Mouse (Mus musculus): ENCODE measurements at regions not wholly inside any gene's neighbourhood (a gene's known extent, or its start where the extent isn't known, plus 50 kb on each side); places are given as distances from the start of the nearest gene placed in this dataset.

DNA sequence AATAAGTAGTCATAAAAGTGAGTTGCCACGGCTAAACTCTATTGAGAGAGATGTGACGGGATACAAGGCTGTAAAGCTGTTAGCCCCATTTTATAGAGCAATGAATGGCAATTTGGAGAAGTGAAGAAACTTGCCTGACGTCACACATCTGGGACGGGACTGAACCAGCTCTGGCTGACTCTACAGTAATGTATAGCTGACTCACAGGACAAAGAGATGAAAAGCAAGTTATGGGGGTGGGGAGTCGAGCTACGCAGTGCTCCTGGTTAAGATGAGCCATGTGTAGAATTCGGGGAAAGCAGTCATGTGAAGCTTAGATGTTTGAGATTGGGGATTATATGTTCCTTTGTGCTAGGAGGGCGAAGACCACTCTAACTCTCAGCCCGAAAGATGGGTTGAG lies 72.2 kb upstream of the Boc start:
- no peak for DNase-seq (ENCODE audit: inconsistent age in 2 of 2, low spot score in 1 of 2)

DNA sequence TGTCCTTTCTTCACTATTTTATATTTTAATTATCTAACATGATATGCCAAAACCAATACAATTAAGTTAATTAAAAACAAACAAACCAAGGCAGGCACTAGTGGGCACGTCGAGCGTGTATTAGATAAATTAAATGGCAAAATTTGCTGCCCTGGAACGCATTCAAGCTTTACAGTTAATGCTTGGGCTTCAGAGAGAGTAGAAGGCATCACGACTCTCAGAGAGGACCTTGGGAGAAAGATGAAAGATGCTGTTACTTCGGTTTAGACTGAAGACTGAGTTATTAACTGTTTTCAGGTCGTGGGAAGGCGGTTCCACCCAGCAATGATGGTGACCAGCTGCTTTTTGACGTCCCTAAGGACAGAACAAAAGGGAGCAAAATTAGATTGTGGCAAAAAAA lies 71.7 kb upstream of the Boc start:
- DNase-seq (ENCODE audit: inconsistent age in 2 of 2, low spot score in 1 of 2) = no peak

DNA sequence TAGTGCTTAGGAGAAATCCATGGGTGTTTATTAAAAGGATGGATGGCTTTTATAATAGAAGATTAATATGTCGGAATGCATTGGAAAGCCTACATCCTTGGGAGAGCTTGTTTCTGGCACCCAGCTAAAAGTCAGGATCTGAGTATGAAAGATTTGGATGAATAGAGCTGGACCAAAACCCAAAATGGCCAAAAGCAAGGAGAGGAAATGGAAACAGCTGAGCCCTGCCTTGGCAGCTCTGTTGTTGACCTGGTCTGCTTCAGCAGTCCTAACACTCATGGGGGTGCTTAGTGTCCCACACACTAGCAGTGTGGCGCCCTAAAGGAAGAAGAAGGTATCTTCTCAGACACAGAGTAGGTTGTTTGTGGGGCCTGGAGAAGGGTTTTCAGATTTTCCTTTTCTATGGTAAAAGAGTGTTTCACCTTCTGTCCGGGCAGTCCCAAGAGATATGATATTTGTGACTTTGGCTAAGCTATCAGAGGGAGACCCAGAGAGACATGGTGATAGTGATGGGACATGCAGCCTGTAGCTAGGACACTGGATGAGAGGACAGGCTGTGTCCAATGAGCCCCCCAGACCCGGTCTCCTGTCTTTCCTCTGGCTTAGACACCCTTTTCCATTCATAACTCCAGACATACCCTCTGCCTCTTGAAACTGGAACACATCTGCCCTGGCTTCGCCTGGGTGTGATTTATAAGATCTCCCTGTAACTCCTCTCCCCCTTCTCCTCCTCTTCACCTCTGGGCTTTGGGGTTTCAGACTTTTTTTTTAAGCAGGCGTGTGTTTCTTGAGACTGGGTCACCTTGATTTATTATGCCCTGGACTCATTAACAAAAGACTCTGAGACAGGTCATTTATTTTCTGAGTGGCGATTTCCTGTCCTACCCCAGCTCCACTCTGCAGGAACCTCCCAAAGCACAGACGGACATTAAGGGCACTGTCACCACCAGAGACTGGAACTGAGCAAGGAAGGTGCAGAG lies 70.9 kb upstream of the Boc start:
- DNase-seq (ENCODE audit: inconsistent age in 2 of 2, low spot score in 1 of 2) = peak; percentile 25 to 60

DNA sequence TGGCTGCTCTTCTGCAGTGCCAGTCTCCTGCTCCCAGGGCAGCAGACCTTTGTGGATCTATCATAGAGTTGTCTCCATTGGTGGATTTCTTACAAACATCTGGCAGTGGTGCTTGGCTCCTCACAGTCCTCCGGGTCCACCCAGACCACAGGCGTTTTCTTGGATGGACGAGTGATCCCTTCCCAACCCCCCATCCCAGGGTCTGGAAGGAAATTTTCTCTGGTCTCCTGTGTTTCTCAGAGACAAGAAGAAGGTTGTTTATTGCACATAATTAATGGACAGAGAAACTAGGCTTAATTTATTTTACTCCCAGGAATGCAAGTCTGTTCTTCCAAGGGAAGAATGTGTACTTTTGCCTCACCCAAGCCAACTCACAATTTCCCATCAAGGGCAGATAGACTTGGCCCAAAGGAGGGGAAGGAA lies 67.2 kb upstream of the Boc start:
- DNase-seq (ENCODE audit: inconsistent age in 2 of 2, low spot score in 1 of 2) = no peak

DNA sequence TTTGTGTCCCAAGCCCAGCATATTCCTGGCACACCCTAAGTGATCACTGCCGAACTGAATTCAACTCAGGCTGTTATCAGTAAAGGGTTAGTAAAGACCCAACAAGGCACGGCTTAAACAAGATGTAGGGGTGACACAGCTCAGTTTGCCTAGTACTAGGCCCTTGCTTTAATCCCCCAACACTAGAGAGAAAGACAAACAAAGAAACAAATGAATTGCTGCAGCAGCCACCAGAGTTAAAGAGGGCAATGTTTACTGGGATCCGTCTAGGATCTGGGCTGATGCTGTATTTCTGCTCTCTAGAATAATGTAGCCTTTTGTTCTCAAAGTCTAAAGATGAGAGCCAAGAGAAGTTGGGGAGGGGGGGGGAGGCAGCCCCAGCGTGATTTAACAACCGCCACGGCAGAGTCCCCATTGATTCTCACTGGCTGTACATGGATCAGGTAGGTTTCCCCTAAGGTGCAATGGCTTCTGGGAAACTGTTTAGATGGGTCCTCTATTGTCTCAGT lies 66.5 kb upstream of the Boc start:
- no peak for DNase-seq (ENCODE audit: inconsistent age in 2 of 2, low spot score in 1 of 2)

DNA sequence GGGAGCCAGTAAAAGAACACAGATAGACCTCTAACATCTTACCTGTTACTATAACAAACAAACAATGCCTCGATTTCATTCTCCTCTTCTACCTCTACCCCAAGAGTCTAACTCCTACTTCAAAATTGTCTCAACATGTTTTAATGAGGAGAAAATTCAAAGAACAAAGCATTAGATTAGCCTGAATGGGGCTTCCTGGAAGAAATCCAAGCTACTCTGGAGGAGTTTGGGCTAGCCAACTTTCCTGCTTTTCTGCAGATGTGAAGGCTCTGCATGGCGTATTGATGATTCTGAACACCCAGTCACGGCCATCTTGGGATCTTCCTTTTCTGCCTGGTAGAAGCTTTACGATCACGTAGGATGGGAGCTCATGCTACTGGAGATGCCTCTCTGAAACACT lies 62.9 kb upstream of the Boc start:
- DNase-seq (ENCODE audit: inconsistent age in 2 of 2, low spot score in 1 of 2) = no peak

DNA sequence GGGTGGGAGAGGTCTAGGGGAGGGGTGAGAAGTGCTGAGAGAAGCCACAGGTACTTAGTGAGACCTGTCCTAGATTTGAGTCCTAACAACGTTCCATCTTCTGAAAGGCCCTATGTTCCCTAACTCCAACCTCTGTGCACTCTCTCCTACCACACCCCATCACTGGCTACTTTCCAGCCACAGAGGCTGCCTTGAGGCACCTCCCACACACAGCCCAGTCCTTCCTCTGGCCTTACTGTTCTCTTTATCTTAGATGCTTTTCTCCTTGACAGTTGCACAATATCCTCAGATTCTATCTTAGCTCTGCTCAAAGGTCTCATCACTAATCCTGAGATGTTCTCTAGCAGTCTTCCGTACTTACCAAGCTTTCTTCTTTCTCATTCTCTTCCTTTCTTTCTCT lies 61.8 kb upstream of the Boc start:
- DNase-seq (ENCODE audit: inconsistent age in 2 of 2, low spot score in 1 of 2) = no peak

DNA sequence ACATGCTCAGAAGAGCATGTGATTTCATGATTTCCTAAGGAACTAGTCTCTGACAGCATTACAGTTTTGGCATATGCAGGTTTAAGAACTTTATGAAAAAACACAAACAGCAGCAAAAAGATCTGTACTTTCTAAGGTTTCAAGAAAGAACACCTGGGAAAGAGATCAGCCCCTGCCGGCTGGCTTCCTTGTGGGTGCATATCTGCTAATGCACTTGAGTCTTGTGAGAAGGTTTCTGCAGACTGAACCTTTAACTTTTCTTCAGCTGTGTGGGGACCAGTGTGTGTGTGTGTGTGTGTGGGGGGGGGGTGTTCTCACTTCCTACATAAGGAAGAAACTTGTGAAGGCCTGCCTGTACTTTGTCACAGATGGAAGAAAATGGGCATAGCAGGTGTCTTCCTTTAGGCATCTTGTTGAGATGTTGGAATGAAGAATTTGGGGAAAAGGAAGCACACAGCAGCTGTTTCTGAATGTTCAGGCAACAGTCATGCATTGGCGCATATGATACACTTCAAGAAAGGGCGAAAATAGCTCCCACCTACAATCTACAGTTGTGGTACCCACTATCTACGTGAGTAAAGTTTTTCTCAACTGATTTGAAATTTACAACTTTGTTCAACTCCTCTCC lies 60.9 kb upstream of the Boc start:
- DNase-seq (ENCODE audit: inconsistent age in 2 of 2, low spot score in 1 of 2) = no peak

DNA sequence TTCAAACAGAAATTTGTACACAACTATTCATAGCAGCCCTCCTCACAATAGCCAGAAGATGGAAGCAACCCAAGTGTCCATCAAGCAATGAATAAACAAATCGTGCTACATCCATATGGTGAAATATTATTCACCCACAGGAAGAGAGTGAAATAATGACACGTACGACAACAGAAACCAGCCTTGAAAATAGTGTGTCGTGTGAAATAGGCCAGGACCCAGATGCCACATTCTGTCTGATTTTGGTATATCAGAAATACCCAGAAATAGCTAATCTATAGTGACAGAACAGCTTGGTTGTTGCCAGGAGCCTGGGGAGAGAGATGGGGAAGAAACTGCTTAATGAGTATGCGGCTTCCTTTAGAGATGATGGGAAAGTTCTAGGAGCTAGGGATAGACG lies 58.3 kb upstream of the Boc start:
- DNase-seq (ENCODE audit: inconsistent age in 2 of 2, low spot score in 1 of 2) = no peak

DNA sequence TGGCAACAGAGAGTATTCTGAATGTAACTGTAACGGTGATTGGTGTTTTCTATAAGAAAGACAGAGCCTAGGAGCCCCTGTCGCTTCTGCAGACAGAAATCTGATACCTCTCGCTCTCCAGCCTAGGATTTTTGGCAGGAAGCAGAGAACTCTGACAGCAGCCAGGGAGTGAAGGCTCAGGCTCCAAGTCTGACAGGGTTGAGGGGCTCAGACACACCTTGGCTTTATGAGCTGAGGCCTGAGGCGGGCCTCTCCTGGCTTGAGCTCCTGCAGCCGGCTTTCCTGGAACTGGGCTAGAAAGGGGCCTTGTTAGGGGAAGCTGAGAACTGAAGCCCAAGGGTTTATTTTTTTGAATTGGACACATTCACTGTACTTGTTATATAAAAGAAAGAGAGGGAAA lies 57.7 kb upstream of the Boc start:
- DNase-seq (ENCODE audit: inconsistent age in 2 of 2, low spot score in 1 of 2) = no peak

DNA sequence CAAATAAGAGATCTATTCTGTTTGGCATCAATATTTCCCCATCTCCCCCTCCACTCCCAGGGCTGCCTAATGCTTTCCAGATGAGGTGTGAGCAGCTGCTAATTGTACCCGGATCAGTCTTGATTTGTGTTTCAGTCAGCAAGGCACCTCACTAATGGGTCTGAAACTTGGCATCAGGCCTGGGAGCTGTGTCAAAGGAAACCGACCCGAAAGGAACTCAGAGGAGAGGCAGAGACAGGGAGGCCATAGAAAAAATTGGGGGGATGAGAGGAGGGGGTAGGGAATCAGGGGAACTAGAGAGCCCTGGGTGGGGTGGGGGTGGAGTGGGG lies 57.1 kb upstream of the Boc start:
- no peak for DNase-seq (ENCODE audit: inconsistent age in 2 of 2, low spot score in 1 of 2)

DNA sequence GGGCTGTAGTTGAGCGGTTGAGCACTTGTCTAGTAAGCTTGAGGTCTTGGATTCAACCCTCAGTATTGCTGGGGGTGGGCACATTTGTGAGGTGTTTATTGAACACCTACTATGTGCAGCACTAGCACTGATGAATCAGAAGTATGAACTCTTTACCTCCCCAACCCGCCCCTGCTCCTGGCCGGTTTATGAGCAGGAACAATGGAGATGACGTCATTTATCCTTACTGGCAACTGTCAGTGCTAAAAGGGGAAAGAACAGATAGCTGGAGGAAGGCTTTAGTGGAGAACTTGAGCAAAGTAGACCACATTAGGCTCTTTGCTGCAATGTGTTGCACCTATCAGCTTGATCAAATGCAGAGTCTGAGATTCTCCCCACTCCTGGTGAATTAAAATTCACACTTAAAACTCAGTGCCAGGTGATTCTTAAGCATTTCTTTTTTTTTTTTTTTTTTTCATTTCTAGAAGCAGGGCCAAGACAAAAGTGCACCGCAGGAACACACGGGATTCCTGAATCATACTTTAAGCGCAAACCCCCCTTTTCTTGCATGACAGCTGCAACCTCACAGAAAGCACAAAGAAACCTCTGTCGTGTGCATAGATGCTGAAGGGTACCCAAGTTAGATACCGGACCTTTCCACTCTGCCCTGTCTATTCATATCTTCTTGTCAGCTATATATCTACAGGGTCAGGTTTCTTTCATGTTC lies 56.6 kb upstream of the Boc start:
- no peak for DNase-seq (ENCODE audit: inconsistent age in 2 of 2, low spot score in 1 of 2)

DNA sequence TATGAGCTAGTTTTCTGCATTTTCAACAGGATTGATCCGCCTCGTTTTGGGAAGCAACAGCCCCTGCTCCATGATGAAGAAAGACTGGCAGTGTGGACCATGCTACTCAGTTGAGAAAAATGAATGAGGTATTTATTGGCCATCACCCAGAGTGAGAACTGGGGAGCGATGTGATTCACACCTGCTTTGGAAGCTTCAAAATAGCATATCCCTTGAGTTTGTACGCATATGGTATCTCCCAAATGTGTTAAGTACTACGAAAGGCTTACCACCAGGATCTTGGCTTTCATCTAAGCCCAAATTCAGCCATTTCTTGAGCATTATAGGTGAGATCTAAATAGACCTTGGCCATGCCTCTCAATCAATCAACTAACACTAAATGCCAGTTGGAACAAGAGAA lies 55.5 kb upstream of the Boc start:
- no peak for DNase-seq (ENCODE audit: inconsistent age in 2 of 2, low spot score in 1 of 2)

DNA sequence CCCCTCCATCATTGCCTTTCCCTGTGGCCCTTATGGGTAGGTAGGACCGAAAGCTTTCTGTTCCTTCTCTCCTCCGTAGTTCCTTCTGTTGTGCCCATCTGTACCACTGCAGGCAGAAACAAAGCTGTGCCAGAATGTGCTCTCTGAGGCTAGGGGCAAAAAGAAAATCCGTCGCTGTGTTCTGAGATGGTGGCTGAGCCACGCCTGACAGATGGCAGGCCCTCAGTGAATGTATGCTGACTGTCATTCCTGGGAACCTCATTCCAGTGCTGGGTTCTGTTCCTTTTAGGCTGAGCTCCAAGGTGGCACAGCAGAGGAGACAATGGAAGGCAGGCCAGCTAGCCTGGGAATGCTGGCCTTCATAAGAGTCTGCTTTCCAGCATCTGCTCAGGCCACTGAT lies 54.0 kb upstream of the Boc start:
- no peak for DNase-seq (ENCODE audit: inconsistent age in 2 of 2, low spot score in 1 of 2)

DNA sequence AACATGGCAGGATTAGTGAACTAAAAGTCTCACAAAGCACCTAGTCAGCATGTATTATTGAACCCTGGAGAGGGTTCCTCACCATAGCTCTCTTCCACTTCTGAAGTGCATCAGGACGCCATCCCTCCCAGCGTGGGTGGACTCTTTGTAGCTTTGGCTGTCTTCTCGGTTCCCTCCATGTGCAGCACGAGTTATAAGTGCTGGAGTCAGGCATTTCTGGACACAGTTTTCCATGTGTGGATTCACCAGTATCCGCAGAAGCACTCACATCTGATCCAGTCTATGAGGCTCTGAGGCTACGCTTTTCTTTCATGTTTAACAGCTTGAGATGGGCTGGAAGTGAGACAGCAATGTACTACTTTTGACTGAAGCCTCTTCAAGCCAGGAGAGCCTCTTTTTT lies 52.8 kb upstream of the Boc start:
- DNase-seq (ENCODE audit: inconsistent age in 2 of 2, low spot score in 1 of 2) = no peak

DNA sequence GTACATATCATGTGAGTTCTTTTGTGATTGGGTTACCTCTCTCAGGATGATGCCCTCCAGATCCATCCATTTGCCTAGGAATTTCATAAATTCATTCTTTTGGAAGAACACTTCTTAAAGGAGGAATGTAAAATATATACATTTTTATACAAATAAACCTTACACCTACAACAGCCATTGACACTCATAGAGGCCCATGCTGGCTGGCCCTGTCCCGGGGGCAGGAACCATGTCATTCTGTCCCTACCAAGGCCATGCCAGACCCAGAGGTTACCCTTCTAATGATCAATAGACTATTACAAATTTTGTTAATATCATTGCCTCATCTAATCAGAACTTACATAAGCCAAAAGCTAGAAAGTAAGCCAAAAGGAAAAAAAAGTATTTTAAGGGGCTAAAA lies 49.9 kb upstream of the Boc start:
- peak in 1 of 2 experiments; percentile 54 for DNase-seq (ENCODE audit: inconsistent age in 2 of 2, low spot score in 1 of 2)
